Mouse (Mus musculus) forebrain, embryonic 11.5 days (tissue): ENCODE data around the gene Slc30a2. TPM values are rescaled to one million over a fixed set of nuclear protein-coding genes. Genes with fewer than 3 reads are reported as not detected.

ENCODE experiments used
- ATAC-seq: fragments of 200-750 bp; cut with Nextera tagmentation; replicated peaks from 2 replicates; pipeline ENCODE4 v1.8.0; 2017; ENCODE audit warnings: moderate TSS enrichment; ENCODE audit not compliant: low FRiP score
- DNase-seq: peaks from one replicate; pipeline ENCODE4 v3.0.0-alpha.2; 2017; ENCODE audit warnings: low spot score
- H3K27ac ChIP-seq: fragments of 300-500 bp; sonication (generic); 2 replicates; pipeline ENCODE4 v1.5.1; 2014; ENCODE audit warnings: low read depth, low read length
- H3K27me3 ChIP-seq: fragments of 300-500 bp; sonication (generic); 2 replicates; pipeline ENCODE4 v1.6.1; 2014; ENCODE audit warnings: mild to moderate bottlenecking, low read length, mixed read lengths; ENCODE audit not compliant: control insufficient read depth, insufficient read depth
- H3K36me3 ChIP-seq: fragments of 300-500 bp; sonication (generic); 2 replicates; pipeline ENCODE4 v1.6.1; 2014; ENCODE audit warnings: mild to moderate bottlenecking, low read length, moderate library complexity, mixed read lengths; ENCODE audit not compliant: control insufficient read depth, insufficient read depth
- H3K4me1 ChIP-seq: fragments of 300-500 bp; sonication (generic); replicated peaks from 2 replicates; pipeline ENCODE4 v1.6.1; 2014; ENCODE audit warnings: low read length, mixed read lengths; ENCODE audit not compliant: control insufficient read depth, insufficient read depth
- H3K4me2 ChIP-seq: fragments of 300-500 bp; sonication (generic); 2 replicates; pipeline ENCODE4 v1.6.1; 2014; ENCODE audit warnings: low read depth, mild to moderate bottlenecking, low read length, moderate library complexity, mixed read lengths; ENCODE audit not compliant: severe bottlenecking
- H3K4me3 ChIP-seq: fragments of 300-500 bp; sonication (generic); 2 replicates; pipeline ENCODE4 v1.5.1; 2014; ENCODE audit warnings: low read depth, low read length
- H3K9ac ChIP-seq: fragments of 300-500 bp; sonication (generic); 2 replicates; pipeline ENCODE4 v1.6.1; 2014; ENCODE audit warnings: low read length
- H3K9me3 ChIP-seq: fragments of 300-500 bp; sonication (generic); 2 replicates; pipeline ENCODE4 v1.6.1; 2016; ENCODE audit warnings: low read length, mixed read lengths; ENCODE audit not compliant: control insufficient read depth
- WGBS: fragments of 180-500 bp; shearing (Covaris S2); extraction: QIAGEN DNeasy Blood & Tissue Kit; methylation state at CpG from one replicate; pipeline ENCODE4 v1.1.7; 2014; 5-methylcytosine and 5-hydroxymethylcytosine counted together
- polyA plus RNA-seq: library from polyadenylated mRNA; unstranded; fragments of >200 nt; fragmentation: Nextera tagmentation; extraction: Ambion mirVana; gene quantifications from 2 replicates; pipeline ENCODE4 v1.2.1, GENCODE M21; 2014

Gene Slc30a2
- polyA plus RNA-seq, 1 experiment from 2014 or later = not detected

GRCm38 (mm10) chr4:134302084-134302483 is 40.9 kb upstream of the Slc30a2 start:
- ATAC-seq = no peak
- Histone ChIP-seq H3K4me3 (no peak overlapping the region), H3K27me3 (no peaks in the 10 kb centered on the region), H3K9ac (no peak overlapping the region), H3K4me2 (no peak overlapping the region), H3K27ac (no peak overlapping the region), H3K4me1 (no peaks in the 10 kb centered on the region), H3K36me3 (no peaks in the 10 kb centered on the region), H3K9me3 (no peaks in the 10 kb centered on the region)
- DNase-seq = no peak
- WGBS = 91% methylated on average over 5 of the region's 5 CpGs

DNA sequence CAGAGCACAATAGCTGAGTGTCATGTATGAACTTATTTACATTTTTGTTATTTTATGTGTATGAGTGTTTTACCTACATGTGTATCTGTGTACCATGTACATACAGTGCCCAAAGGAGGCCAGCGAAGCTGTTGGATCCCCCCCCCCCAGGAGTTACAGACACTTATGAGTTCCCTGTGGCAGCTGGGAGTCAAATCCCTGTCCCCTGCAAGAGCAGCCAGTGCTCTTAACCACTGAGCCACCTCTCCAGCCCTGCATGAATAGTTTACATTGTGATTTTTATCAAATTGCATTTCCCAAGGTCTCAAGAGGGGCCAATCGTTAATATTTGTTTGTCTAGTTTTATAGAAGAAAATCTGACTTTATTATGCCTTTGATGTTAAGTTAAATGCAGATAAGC is 36.0 kb upstream of the Slc30a2 start:
- Histone ChIP-seq H3K9ac (no peak overlapping the region), H3K9me3 (no peaks in the 10 kb centered on the region), H3K36me3 (no peaks in the 10 kb centered on the region), H3K27ac (no peak overlapping the region), H3K4me3 (no peak overlapping the region), H3K4me2 (no peak overlapping the region), H3K4me1 (0 out of 2 replicates have a peak, but pooled peaks cover 2% of the 10 kb centered on the region), H3K27me3 (no peaks in the 10 kb centered on the region)
- WGBS = 87% methylated on average over 2 of the region's 2 CpGs
- ATAC-seq (no peak), DNase-seq (no peak)

- Histone ChIP-seq H3K9me3 (no peaks in the 10 kb centered on the region), H3K36me3 (no peaks in the 10 kb centered on the region), H3K27ac (no peak overlapping the region), H3K4me2 (no peak overlapping the region), H3K27me3 (no peaks in the 10 kb centered on the region), H3K4me3 (no peak overlapping the region), H3K9ac (no peak overlapping the region), H3K4me1 (0 out of 2 replicates have a peak, but pooled peaks cover 2% of the 10 kb centered on the region)
- DNase-seq (peak; percentile 66), ATAC-seq (no peak)
- 32% methylated on average over 12 of the region's 12 CpGs for WGBS
Measured at GRCm38 (mm10) chr4:134307367-134308072, 35.5 kb upstream of the Slc30a2 start.

DNA sequence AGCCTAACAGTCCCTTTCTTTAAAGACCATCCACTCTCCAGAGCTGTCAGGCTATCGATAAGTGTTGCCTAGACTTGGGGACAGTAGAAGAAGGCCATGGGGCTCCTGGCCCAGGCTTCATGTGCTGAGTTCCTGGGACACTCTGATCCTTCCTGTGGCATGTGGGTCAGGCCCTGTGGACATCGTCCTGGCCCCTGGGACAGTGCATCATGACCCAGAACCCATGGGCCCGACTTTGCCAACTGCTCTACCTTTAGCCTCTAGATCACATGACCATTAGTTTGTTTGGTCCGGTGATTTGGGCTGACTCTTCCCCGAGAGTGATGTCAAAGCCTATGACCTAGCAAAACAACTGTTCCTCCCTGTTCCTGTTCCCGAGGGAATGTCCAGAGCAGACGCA is 32.9 kb upstream of the Slc30a2 start:
- Histone ChIP-seq H3K4me1 (0 out of 2 replicates have a peak, but pooled peaks cover 2% of the 10 kb centered on the region), H3K27ac (no peak overlapping the region), H3K4me2 (no peak overlapping the region), H3K4me3 (no peak overlapping the region), H3K9me3 (peaks cover 4% of the 10 kb centered on the region; the same call in 1 of the 2 replicates), H3K9ac (no peak overlapping the region), H3K27me3 (no peaks in the 10 kb centered on the region), H3K36me3 (no peaks in the 10 kb centered on the region)
- DNase-seq = no peak
- 89% methylated on average over 7 of the region's 7 CpGs for WGBS
- ATAC-seq = no peak

DNA sequence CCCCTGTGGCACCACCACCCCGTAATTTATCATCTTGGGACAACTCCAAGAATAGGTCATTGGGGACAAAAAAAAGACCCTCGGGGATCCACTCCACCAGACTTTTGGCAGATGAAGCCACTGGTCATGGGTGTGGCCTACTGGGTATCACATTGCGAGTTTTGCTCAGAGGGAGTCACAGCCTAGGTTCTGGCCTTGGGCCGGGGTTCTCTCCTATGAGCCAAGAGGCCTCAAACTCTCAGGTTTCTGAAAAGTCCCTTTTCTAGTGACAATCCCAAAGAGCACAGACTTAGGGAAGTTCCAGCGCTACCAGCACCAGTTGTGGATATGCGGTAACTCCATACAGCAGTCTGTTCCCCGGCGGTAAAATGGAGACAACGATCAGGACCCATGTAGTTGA is 32.3 kb upstream of the Slc30a2 start:
- H3K9ac ChIP-seq = no peak overlapping the region
- no peaks in the 10 kb centered on the region for H3K36me3 ChIP-seq
- H3K27ac ChIP-seq = no peak overlapping the region
- DNase-seq = no peak
- 93% methylated on average over 9 of the region's 9 CpGs for WGBS
- no peaks in the 10 kb centered on the region for H3K27me3 ChIP-seq
- peaks cover 4% of the 10 kb centered on the region; the same call in 1 of the 2 replicates for H3K9me3 ChIP-seq
- no peak for ATAC-seq
- no peak overlapping the region for H3K4me2 ChIP-seq
- H3K4me3 ChIP-seq = no peak overlapping the region
- H3K4me1 ChIP-seq = 0 out of 2 replicates have a peak, but pooled peaks cover 2% of the 10 kb centered on the region

GRCm38 (mm10) chr4:134311784-134312183 is 31.2 kb upstream of the Slc30a2 start:
- Histone ChIP-seq H3K4me3 (no peak overlapping the region), H3K9ac (no peak overlapping the region), H3K9me3 (peaks cover 4% of the 10 kb centered on the region; the same call in 1 of the 2 replicates), H3K27ac (no peak overlapping the region), H3K27me3 (no peaks in the 10 kb centered on the region), H3K4me1 (0 out of 2 replicates have a peak, but pooled peaks cover 2% of the 10 kb centered on the region), H3K4me2 (no peak overlapping the region), H3K36me3 (no peaks in the 10 kb centered on the region)
- DNase-seq (no peak), ATAC-seq (no peak)
- 84% methylated on average over 9 of the region's 9 CpGs for WGBS

DNA sequence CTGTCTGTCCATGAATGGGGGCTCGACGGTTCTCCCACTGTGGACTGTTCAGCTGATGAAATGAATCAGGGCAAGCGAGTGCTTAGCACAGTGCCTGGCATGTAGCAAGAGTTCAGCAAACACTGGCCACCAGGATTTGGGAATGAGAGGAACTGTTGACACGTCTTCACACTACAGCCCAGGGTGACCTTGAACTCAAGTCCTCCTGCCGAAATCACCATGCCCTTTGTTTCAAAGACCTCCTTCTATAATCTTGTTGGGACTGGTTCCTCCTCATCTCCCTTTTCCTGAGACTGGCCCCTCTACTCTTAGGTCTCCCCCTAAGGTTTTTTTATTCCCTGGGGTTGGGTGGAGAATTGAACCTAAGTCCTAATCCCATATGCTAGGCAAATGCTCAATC is 30.6 kb upstream of the Slc30a2 start:
- Histone ChIP-seq H3K4me1 (0 out of 2 replicates have a peak, but pooled peaks cover 1% of the 10 kb centered on the region), H3K27me3 (no peaks in the 10 kb centered on the region), H3K9ac (no peak overlapping the region), H3K36me3 (no peaks in the 10 kb centered on the region), H3K27ac (no peak overlapping the region), H3K4me2 (no peak overlapping the region), H3K4me3 (no peak overlapping the region), H3K9me3 (peaks cover 4% of the 10 kb centered on the region; the same call in 1 of the 2 replicates)
- no peak for DNase-seq
- 94% methylated on average over 5 of the region's 5 CpGs for WGBS
- no peak for ATAC-seq

- H3K4me1 ChIP-seq = no peaks in the 10 kb centered on the region
- no peaks in the 10 kb centered on the region for H3K27me3 ChIP-seq
- no peak overlapping the region for H3K27ac ChIP-seq
- no peak overlapping the region for H3K9ac ChIP-seq
- WGBS = 93% methylated on average over 6 of the region's 6 CpGs
- no peak overlapping the region for H3K4me2 ChIP-seq
- DNase-seq = no peak
- peaks cover 4% of the 10 kb centered on the region; the same call in 1 of the 2 replicates for H3K9me3 ChIP-seq
- no peak for ATAC-seq
- H3K36me3 ChIP-seq = no peaks in the 10 kb centered on the region
- H3K4me3 ChIP-seq = no peak overlapping the region
Measured at GRCm38 (mm10) chr4:134312901-134313300, 30.1 kb upstream of the Slc30a2 start.
